Mouse (Mus musculus) central nervous system, embryonic 11.5 days (tissue): ENCODE measurements around the gene Mlana. TPM values are rescaled to one million over a fixed set of nuclear protein-coding genes. Genes with fewer than 3 reads are reported as not detected.

ENCODE experiments used
- polyA plus RNA-seq: library from polyadenylated mRNA; depleted of rRNA; stranded (reverse); fragments of >200 nt; gene quantifications from 2 replicates; pipeline ENCODE4 v1.2.3, GENCODE M21; 2012; rRNA removed

Mlana gene
- polyA plus RNA-seq, result 0.09 and 0.14 TPM in 2 replicates

GRCm38 (mm10) chr19:29697245-29697874 lies at the start of gene Mlana:
Mlana (plus strand) TSS chr19:29697824.

Other genes with a start within 250 kb of the Mlana start
- 19.6 and 30.5 TPM in 2 replicates for gene Ric1, start 175.5 kb upstream of the Mlana start, polyA plus RNA-seq
- 10.7 and 13.2 TPM in 2 replicates for gene Ermp1, start 49.4 kb upstream of the Mlana start, polyA plus RNA-seq
- gene 9930021J03Rik, start 108.2 kb downstream of the Mlana start, polyA plus RNA-seq, result 9.9 and 24.6 TPM in 2 replicates
- gene Ranbp6, start 115.2 kb downstream of the Mlana start, polyA plus RNA-seq, result 15.5 and 16.6 TPM in 2 replicates
- gene Il33, start 227.3 kb downstream of the Mlana start, polyA plus RNA-seq, result 0.29 and 0.97 TPM in 2 replicates